Comparison of ENCODE assay signal across 9 mouse cellular contexts in the genomic region with DNA sequence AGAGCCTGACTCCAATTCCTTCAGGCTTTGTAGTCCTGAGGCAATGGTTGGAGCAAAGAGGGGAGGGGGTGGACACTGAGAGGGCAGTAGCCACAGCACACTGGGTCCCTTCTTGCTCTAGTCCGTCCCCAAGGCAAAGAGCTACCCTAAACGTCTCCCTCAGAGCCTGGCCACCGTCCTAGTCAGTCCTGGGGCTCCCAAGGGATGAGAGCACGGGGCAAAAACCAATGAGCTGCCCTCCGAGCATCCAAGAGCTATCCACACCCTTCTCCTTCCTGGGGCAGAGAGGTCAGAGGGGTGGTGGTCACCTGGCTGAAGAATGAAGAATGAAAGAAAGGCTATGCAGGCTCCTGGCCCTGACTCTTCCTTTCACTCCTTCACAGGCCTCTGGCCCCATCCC.
DNase-seq lines count a peak whose midpoint lies in the region; ATAC-seq lines count a peak whose summit lies in the region.
"Had no signal": no experiment of that assay in that cellular context is flagged by ENCODE, and none has a peak within 500 bp of the region (broad histone marks: within the 10 kb centered on the region; RNA-seq: fewer than 3 reads in every experiment).

No protein-coding gene starts in this region.

- H3K9ac ChIP-seq in liver, embryonic 11.5 days (ENCODE audit: low read depth, low read length): no peak overlapping the region
- H3K9ac ChIP-seq in forebrain, embryonic 12.5 days: peak overlapping the region; percentile 75
- no peak overlapping the region for H3K9ac ChIP-seq in intestine, embryonic 15.5 days
- no peak overlapping the region for H3K9ac ChIP-seq in stomach, embryonic 15.5 days
- H3K9ac ChIP-seq: liver, embryonic 13.5 days had no signal

- peak overlapping the region; percentile 29 for H3K4me2 ChIP-seq in liver, embryonic 11.5 days
- peak overlapping the region; percentile 69 for H3K4me2 ChIP-seq in forebrain, embryonic 12.5 days
- peak overlapping the region; percentile 93 for H3K4me2 ChIP-seq in intestine, embryonic 15.5 days (replicated peaks)
- peak overlapping the region; percentile 84 for H3K4me2 ChIP-seq in stomach, embryonic 15.5 days

- ATAC-seq in liver, embryonic 11.5 days (replicated peaks; ENCODE audit: low FRiP score): no peak
- no peak for ATAC-seq in forebrain, embryonic 12.5 days (ENCODE audit: low FRiP score)
- no peak for ATAC-seq in intestine, embryonic 15.5 days
- no peak for ATAC-seq in stomach, embryonic 15.5 days (ENCODE audit: insufficient read depth, low FRiP score, low read depth)

- H3K9me3 ChIP-seq in liver, embryonic 11.5 days (ENCODE audit: control insufficient read depth, low read length): no peaks in the 10 kb centered on the region
- H3K9me3 ChIP-seq in forebrain, embryonic 12.5 days: no peaks in the 10 kb centered on the region
- H3K9me3 ChIP-seq in intestine, embryonic 15.5 days: no peaks in the 10 kb centered on the region
- H3K9me3 ChIP-seq in stomach, embryonic 15.5 days: no peaks in the 10 kb centered on the region
- H3K9me3 ChIP-seq: liver, embryonic 13.5 days had no signal

- no peak overlapping the region for H3K4me3 ChIP-seq in liver, embryonic 11.5 days (ENCODE audit: low read depth, low read length)
- peak overlapping the region; percentile 51 for H3K4me3 ChIP-seq in forebrain, embryonic 12.5 days (replicated peaks)
- H3K4me3 ChIP-seq in intestine, embryonic 15.5 days (replicated peaks): no peak overlapping the region; the same call in 1 of the 2 replicates
- peak overlapping the region; percentile 51 for H3K4me3 ChIP-seq in stomach, embryonic 15.5 days (replicated peaks)
- H3K4me3 ChIP-seq: liver, embryonic 13.5 days had no signal

- no peak overlapping the region for H3K27ac ChIP-seq in liver, embryonic 11.5 days (ENCODE audit: low read depth, low read length)
- no peak overlapping the region for H3K27ac ChIP-seq in forebrain, embryonic 12.5 days
- no peak overlapping the region for H3K27ac ChIP-seq in intestine, embryonic 15.5 days
- no peak overlapping the region for H3K27ac ChIP-seq in stomach, embryonic 15.5 days
- H3K27ac ChIP-seq: liver, embryonic 13.5 days had no signal

- H3K27me3 ChIP-seq in liver, embryonic 11.5 days (replicated peaks; ENCODE audit: control insufficient read depth, insufficient read depth, low read length): peaks cover 67% of the 10 kb centered on the region
- peaks cover 51% of the 10 kb centered on the region for H3K27me3 ChIP-seq in forebrain, embryonic 12.5 days
- H3K27me3 ChIP-seq in intestine, embryonic 15.5 days (replicated peaks): peaks cover 62% of the 10 kb centered on the region
- H3K27me3 ChIP-seq in stomach, embryonic 15.5 days (replicated peaks): peaks cover 52% of the 10 kb centered on the region

- H3K36me3 ChIP-seq in liver, embryonic 11.5 days (ENCODE audit: control insufficient read depth, insufficient read depth, low read length): no peaks in the 10 kb centered on the region
- H3K36me3 ChIP-seq in forebrain, embryonic 12.5 days (replicated peaks): no peaks in the 10 kb centered on the region
- H3K36me3 ChIP-seq in intestine, embryonic 15.5 days: no peaks in the 10 kb centered on the region
- H3K36me3 ChIP-seq in stomach, embryonic 15.5 days: no peaks in the 10 kb centered on the region
- H3K36me3 ChIP-seq: liver, embryonic 13.5 days had no signal

- H3K4me1 ChIP-seq in liver, embryonic 11.5 days (replicated peaks; ENCODE audit: control insufficient read depth, insufficient read depth, low read length): no peaks in the 10 kb centered on the region
- peaks cover 23% of the 10 kb centered on the region for H3K4me1 ChIP-seq in forebrain, embryonic 12.5 days
- H3K4me1 ChIP-seq in intestine, embryonic 15.5 days (replicated peaks): peaks cover 9% of the 10 kb centered on the region
- H3K4me1 ChIP-seq in stomach, embryonic 15.5 days: peaks cover 11% of the 10 kb centered on the region; the same call in 1 of the 2 replicates
- H3K4me1 ChIP-seq: liver, embryonic 13.5 days had no signal

- WGBS in liver, embryonic 11.5 days: 14% methylated on average over 5 of the region's 5 CpGs
- 18% methylated on average over 5 of the region's 5 CpGs for WGBS in forebrain, embryonic 12.5 days
- WGBS in intestine, embryonic 15.5 days: 40% methylated on average over 5 of the region's 5 CpGs
- WGBS in stomach, embryonic 15.5 days: 24% methylated on average over 5 of the region's 5 CpGs

- no peak for DNase-seq in liver, embryonic 11.5 days (ENCODE audit: low spot score)
- no peak for DNase-seq in liver
- DNase-seq in embryo, embryonic 10.5 days (ENCODE audit: low spot score): no peak
- DNase-seq in layer of hippocampus, adult 9-11 months: no peak
- DNase-seq: kidney, adult 11 months; liver, embryonic 13.5 days had no signal

Comparison
In these comparisons a context has a peak if more than half of its experiments do, and no peak if none do; other contexts are left out.
1. H3K4me2 ChIP-seq: peak in every context shown above with its lines; median percentile 93 in intestine, embryonic 15.5 days; 84 in stomach, embryonic 15.5 days; 69 in forebrain, embryonic 12.5 days; 29 in liver, embryonic 11.5 days.
2. H3K4me3 ChIP-seq: peak in forebrain, embryonic 12.5 days (single experiment) and stomach, embryonic 15.5 days (single experiment); none in liver, embryonic 11.5 days (single experiment) and intestine, embryonic 15.5 days (single experiment).